In the genomic region with DNA sequence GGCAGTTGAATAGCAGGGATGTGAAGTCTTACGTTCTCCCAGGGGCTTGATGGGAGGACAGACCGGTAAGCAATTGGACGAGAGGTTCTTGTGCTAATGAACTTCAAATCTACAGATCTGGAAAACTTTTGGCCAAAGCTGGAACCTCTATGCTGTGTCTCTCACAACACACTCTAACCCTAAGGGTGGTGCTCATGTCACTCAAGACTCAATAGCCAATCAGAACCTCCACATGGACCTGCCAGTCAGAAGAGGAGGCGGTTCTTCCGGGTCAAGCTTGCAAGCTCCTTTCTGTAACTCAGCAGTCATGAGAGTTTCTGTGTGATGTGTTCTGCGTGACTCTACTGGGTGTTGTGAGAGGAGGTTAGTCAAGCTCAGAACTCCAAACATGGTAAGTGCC, we compare ENCODE assay signal across 9 mouse cellular contexts. TPM values are rescaled to one million over a fixed set of nuclear protein-coding genes. Genes with fewer than 3 reads are reported as not detected.
DNase-seq lines count a peak whose midpoint lies in the region; TF ChIP-seq lines count a peak whose summit lies in the region.
"Not testable (repeated sequence)": the region's sequence is repeated elsewhere in the genome, so short reads cannot be mapped to it uniquely, and the experiment has no call there.
"Had no signal": no experiment of that assay in that cellular context is flagged by ENCODE, and none has a peak within 500 bp of the region (broad histone marks: within the 10 kb centered on the region; RNA-seq: fewer than 3 reads in every experiment).

A gene (plus strand): TSS at position 301 of the 400 bp plus-strand sequence.

- not testable (repeated sequence) for TF ChIP-seq CTCF in ES-Bruce4 (IDR thresholded peaks at IDR 0.05; ENCODE audit: low read depth, low read length); heart, adult 2 months (IDR thresholded peaks at IDR 0.05); olfactory bulb, adult 2 months (IDR thresholded peaks at IDR 0.05; ENCODE audit: insufficient read depth, low read depth, low read length)

- not testable (repeated sequence) for H3K9me3 ChIP-seq in ES-Bruce4 (replicated peaks; ENCODE audit: control insufficient read depth, insufficient read depth, low read length, poor library complexity, severe bottlenecking)

- intact Hi-C loops in heart, adult 2 months (cut with DNase I); heart, postnatal 36 days (cut with DNase I); left cerebral cortex, postnatal 36 days (cut with DNase I): not testable (repeated sequence)

- H3K36me3 ChIP-seq in ES-Bruce4 (ENCODE audit: control insufficient read depth, insufficient read depth, low read length, poor library complexity, severe bottlenecking); heart, adult 2 months (ENCODE audit: control insufficient read depth, insufficient read depth, low read length): not testable (repeated sequence)

- not testable (repeated sequence) for H3K4me3 ChIP-seq in ES-Bruce4 (ENCODE audit: low read depth, low read length); heart, adult 2 months; olfactory bulb, adult 2 months (ENCODE audit: insufficient read depth, low read depth, low read length)

- H3K27me3 ChIP-seq in ES-Bruce4 (ENCODE audit: control insufficient read depth, insufficient read depth, low read length, poor library complexity, severe bottlenecking); heart, adult 2 months (ENCODE audit: control insufficient read depth, insufficient read depth, low read length): not testable (repeated sequence)

- no CpG with 5 or more reads among the region's 6 CpGs for WGBS in heart, adult 2 months
- WGBS in olfactory bulb, adult 2 months = no CpG with 5 or more reads among the region's 6 CpGs

- DNase-seq in adrenal gland, postnatal 4 days (ENCODE audit: low spot score in 2 of 2); frontal cortex, adult 2 months (ENCODE audit: extremely low spot score in 1 of 2, low spot score in 1 of 2); heart, adult 2 months; heart, postnatal 36 days; layer of hippocampus, postnatal 10 days (ENCODE audit: low spot score in 2 of 2); left cerebral cortex, postnatal 36 days (ENCODE audit: low spot score in 2 of 2): not testable (repeated sequence)

- TF ChIP-seq EP300 in ES-Bruce4 (IDR thresholded peaks at IDR 0.05; ENCODE audit: insufficient read depth, low read depth, low read length); heart, adult 2 months (IDR thresholded peaks at IDR 0.05; ENCODE audit: insufficient read depth, low read depth, low read length): not testable (repeated sequence)

- H3K4me1 ChIP-seq in ES-Bruce4 (ENCODE audit: control insufficient read depth, insufficient read depth, low read length); heart, adult 2 months (ENCODE audit: control insufficient read depth, insufficient read depth, low read length); olfactory bulb, adult 2 months (ENCODE audit: control insufficient read depth, insufficient read depth, low read length): not testable (repeated sequence)

- not testable (repeated sequence) for H3K9ac ChIP-seq in ES-Bruce4 (ENCODE audit: low read depth, poor library complexity, severe bottlenecking); heart, adult 2 months (ENCODE audit: low read depth, low read length)

- TF ChIP-seq POLR2A in ES-Bruce4 (IDR thresholded peaks at IDR 0.05; ENCODE audit: insufficient read depth, low read length); heart, adult 2 months (IDR thresholded peaks at IDR 0.05; ENCODE audit: insufficient read depth, low read depth, low read length); olfactory bulb, adult 2 months (IDR thresholded peaks at IDR 0.05; ENCODE audit: insufficient read depth, low read depth, low read length): not testable (repeated sequence)

- not testable (repeated sequence) for H3K79me2 ChIP-seq in heart, adult 2 months (replicated peaks; ENCODE audit: control insufficient read depth, insufficient read depth, low read length)

- not testable (repeated sequence) for H3K27ac ChIP-seq in ES-Bruce4 (ENCODE audit: insufficient read depth, low read length); heart, adult 2 months; olfactory bulb, adult 2 months (ENCODE audit: insufficient read depth, low read depth, low read length)

RNA-seq across cellular contexts. Expression of the gene that starts here (rescaled TPM):
- polyA plus RNA-seq in ES-Bruce4 (2011; ENCODE audit: insufficient read depth, insufficient read length, low read depth, missing spikeins) = 16.7 and 19.4 TPM in 2 replicates
- total RNA-seq in adrenal gland, postnatal 4 days (2021) = 10 to 100 TPM; 29.0 to 36.4 TPM
- polyA plus RNA-seq in frontal cortex, adult 2 months (2012; rRNA removed) = 9.7 and 15.6 TPM in 2 replicates
- total RNA-seq in heart, adult 2 months (2021) = 10 to 100 TPM; 51.5 to 54.4 TPM
- 2.7 and 4.0 TPM in 2 replicates for polyA plus RNA-seq in heart, adult 2 months (2012; rRNA removed)
- 10 to 100 TPM; 50.6 to 70.4 TPM for total RNA-seq in heart, postnatal 36 days (2021)
- total RNA-seq in layer of hippocampus, postnatal 10 days (2021) = 10 to 100 TPM; 66.6 to 74.2 TPM
- 10 to 100 TPM; 53.1 to 64.6 TPM for total RNA-seq in left cerebral cortex, postnatal 36 days (2021)
- not detected in 2 replicates for polyA plus RNA-seq in olfactory bulb, adult 2 months (2012; ENCODE audit: insufficient read depth, insufficient read length, low replicate concordance, missing spikeins)
- polyA plus RNA-seq: erythroblast, embryonic 14.5 days had no signal
